Mouse (Mus musculus) urinary bladder, postnatal 25 days (tissue): Measurements from ENCODE around the gene Lmod2.

ENCODE experiments used
- DNase-seq: peaks from one replicate; pipeline ENCODE4 v3.0.0; 2022; ENCODE audit warnings: low spot score

The Lmod2 gene

DNA sequence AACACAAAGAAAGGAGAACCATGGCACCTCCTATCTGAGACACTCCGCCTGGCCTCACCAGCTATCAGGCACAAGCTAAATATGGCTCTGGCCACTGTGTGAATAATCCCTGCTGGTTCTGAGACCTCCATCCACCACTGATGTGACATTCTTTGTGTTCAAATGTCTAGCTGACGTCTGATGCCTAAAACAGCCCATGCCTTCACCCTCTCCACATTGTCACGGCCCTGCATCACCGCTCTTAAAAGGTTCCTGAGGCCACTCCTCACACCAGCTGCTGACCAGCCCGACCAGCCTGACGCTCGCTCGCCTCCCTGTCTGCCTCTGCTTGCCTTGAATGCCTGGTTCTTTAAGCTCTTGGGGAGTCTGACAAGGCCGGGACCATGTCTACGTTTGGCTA lies at the start of gene Lmod2:
Gene Lmod2, plus strand, starts transcription at position 263 of the 400 bp plus-strand sequence.
- no peak for DNase-seq

GRCm38 (mm10) chr6:24549801-24550200 lies 47.8 kb upstream of the Lmod2 start:
- DNase-seq, result no peak

GRCm38 (mm10) chr6:24552046-24552445 lies 45.5 kb upstream of the Lmod2 start:
- DNase-seq, result no peak

GRCm38 (mm10) chr6:24554427-24555086 lies 43.0 kb upstream of the Lmod2 start:
- DNase-seq, result no peak

GRCm38 (mm10) chr6:24555488-24555887 lies 42.1 kb upstream of the Lmod2 start:
- DNase-seq, result no peak

DNA sequence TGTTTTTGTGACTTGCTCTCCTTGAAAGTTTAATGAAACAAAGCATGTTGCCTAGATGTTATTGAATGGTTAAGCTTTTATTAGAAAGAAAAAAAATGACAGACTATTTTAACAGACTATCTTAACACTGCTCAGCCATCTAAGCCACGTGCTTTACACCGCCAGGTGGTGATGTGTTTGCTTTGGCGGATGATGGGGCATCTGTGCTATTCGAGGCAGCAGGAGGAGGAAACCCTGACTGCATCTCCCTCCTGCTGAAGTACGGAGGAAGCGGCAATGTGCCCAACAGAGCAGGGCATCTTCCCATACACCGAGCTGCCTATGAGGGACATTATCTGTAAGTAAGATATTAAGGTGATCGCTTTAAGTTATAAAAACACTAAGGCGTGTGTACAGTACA lies 33.5 kb upstream of the Lmod2 start:
- DNase-seq, result no peak

- no peak for DNase-seq
These were observed 32.7 kb upstream of the Lmod2 start for GRCm38 (mm10) chr6:24564886-24565285.

DNA sequence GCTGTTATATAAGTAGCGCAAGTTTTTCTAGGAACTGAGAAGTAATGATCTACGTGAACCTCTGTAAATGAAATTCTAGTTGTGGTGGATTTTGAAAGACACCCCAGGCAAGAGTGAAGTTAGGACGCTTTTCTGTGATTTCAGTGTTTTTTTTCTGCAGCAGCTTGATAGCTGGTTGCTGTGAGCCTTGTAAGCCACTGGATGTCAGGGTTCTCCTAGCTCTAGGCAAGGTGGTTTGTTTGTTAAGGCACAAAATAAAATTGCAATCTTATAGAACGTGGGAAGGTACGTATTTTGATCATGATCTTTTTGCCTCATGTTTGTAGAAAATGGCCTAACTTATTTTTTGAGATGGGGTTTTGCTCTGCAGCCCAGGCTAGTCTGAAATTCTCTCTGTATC lies 28.6 kb upstream of the Lmod2 start:
- no peak for DNase-seq

DNA sequence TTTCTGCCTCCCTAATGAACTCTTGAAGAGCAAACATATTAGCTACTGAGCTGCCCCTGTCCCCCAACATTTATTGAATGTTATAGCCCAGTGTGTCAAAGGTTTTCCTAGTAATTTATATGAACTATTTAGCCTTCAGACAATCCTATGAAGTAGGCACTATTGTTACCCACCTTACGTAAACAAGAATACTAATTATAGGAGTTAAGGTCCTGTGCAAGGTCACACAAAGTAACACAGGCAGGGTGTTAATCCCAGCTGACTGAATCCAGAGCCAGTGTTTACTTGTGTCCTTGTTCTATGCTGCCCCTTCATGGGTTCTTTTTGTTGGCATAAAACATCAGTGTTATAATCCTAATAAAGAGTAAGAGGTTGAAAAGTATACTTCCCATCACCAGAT lies 27.9 kb upstream of the Lmod2 start:
- no peak for DNase-seq

DNA sequence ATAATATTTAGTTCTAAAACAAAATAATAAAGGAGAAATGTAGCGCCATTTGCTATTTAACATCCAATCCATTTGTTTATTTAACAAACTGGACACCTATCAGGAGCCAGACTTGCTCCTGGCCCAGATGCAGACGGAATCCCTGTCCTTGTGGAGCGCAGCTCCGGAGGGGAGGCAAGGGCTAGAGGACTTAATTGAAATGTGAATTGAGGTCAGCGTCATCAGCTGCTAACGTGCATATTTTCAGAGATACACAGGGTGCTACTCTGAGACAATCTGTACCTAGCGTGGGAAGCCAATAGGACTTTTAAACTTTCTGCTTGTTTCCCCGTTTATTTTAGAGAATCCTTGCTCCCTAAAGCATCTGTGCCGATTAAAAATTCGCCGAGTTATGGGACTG lies 27.3 kb upstream of the Lmod2 start:
- no peak for DNase-seq

- DNase-seq, result no peak
These were observed 26.4 kb upstream of the Lmod2 start for GRCm38 (mm10) chr6:24571126-24571525.

DNA sequence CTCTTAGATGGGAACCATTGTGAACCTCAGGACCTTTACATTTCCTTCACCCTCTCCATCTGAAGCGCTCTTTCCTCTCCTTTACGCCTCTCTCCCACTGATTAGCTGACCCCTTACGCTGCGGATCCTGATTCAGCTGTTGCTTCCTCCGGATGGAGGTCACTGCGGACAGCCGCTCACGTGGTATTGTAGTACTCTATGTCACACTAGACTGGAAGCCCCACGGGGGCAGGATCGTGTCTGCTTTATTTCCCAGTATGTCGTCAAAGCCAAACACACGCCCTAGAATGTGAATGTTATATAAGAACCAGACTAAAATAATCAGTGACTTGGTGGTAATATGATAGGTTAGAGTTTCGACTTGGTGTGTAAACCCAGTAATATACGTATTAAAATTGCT lies 25.1 kb upstream of the Lmod2 start:
- DNase-seq, result no peak

DNA sequence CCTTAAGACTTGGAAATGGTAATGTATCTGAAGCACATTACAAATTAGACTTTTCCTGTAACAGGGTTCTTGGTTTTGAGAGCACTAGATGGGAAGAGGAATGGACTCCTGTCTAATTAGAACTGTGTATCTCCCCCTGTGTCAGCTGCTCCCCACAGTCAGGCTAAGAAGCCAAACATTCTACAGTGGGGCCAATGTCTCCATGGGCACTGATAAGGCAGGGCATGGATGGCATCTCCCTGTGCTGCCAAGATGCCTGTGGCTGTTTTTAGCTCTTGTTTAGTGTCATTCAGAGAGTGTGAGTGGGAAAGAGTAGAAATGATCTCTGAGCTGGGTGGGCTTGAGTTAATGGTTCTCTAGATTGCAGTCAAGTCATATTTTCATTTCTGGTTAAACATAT lies 24.2 kb upstream of the Lmod2 start:
- no peak for DNase-seq

DNA sequence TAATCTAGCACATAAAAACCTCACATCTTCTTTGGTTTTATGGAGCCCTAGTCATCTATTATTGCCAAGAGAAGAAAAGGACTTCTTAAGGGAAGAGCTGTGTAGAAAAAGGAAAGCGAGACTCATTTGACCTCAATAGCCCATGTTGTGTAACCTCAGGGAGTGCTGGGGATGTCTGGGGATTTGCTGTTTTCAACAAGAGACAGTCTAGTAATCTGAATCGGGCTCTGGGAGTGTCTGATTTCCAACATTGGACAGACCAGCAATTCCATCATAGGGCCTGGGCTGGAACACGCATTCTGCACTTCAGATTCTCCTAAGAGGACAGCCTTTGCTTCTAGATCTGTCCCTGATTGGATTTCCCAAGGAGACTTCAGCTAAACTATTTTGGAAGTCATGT lies 14.1 kb upstream of the Lmod2 start:
- DNase-seq, result no peak

GRCm38 (mm10) chr6:24585431-24586310 lies 11.9 kb upstream of the Lmod2 start:
- no peak for DNase-seq

- DNase-seq, result peak; percentile 18
These were observed 10.7 kb upstream of the Lmod2 start for GRCm38 (mm10) chr6:24586885-24587284.

DNA sequence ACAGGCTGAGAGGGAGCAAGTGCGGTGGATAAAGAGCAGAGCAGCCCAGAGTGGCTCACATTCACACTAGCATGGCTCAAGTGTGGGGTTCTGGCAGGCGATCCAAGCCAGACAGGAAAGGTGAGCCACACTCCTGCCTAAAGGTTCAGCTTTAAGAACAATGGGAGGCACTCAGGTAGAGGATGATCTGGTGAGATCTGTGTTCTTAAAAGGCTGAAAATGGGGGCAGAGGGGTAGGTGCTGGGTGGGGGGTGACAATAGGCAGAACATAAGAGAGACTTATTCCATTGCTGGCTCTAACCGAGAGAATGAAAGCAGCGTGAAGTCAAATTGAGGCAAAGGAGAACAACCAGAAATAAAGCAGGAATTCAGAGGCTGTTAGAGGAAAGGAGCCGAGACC lies 7.3 kb upstream of the Lmod2 start:
- DNase-seq, result no peak

DNA sequence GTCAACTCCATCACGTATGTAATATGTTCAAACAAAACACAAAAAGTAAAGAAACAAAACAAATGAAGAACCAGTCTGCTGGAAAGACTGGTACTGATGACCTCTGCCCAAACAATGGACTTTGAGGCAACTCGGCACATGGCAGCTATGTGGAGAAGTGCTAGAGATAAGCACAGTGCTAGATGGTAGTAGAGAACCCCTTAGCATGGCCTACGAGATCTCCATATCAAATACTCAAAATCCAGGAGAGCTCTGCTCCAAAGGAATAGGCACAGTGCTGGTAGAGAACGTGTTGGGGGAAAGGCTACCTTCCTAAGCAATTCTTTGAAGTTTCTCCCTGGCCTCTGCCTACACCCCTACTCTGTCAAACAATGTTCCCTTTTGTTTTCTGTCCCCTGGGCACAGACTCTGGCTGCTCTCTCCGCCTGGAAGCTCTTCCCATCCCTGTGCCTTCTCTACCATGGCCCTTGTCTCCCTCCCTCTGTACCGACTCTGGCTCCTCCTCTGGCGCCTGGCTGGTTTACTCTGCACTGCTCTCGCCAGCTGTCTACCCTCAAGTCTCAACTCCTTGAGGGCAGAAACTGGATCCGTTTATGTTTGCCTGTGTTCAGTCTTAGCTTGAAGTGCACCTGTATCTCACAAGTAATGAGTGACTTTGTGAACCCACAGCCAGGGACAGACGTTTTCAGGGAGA lies 5.9 kb upstream of the Lmod2 start:
- DNase-seq, result no peak

GRCm38 (mm10) chr6:24599179-24599578 lies 1.6 kb downstream of the Lmod2 start:
- no peak for DNase-seq

GRCm38 (mm10) chr6:24599639-24600038 lies 2.1 kb downstream of the Lmod2 start:
- no peak for DNase-seq

- DNase-seq, result no peak
These were observed 2.6 kb downstream of the Lmod2 start for GRCm38 (mm10) chr6:24600134-24600533.

DNA sequence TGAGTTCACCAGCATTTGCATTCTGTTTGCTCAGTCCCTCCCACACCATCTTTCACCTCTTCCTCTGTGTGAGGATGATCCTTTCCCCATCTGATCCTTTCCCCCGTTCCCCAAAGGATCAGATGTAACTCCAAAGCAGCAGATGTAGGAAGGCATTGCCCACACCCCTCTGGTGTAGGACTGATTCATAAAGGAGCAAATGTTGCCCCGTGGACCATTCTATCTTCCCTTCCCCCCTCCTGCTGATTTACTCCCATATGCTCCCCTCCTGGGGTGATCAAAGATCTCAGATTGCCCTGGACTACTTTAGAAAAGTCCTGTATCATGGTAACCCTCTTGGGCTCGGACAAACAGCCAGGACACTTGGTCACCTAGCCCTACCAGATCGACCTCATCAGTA lies 3.2 kb downstream of the Lmod2 start:
- DNase-seq, result no peak

DNA sequence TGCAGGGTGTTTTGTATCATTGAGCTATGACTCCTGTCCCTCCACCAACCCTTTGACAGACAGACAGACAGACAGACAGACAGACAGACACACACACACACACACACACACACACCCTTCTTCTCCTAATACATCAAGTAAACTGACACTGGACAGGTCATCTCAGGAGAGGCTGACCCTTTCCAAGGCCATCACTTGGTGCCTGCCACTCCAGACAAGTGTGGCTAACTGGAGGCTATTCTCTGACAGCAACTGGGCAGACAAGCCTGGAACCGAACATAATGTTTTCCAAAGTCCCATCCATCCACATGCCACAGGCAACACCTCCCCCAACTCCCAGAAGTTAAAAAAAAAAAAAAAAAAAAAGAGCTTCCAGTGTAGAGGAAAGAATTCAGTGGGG lies 4.1 kb downstream of the Lmod2 start:
- no peak for DNase-seq
